ENCODE assay signal across 29 mouse cellular contexts in the genomic region with DNA sequence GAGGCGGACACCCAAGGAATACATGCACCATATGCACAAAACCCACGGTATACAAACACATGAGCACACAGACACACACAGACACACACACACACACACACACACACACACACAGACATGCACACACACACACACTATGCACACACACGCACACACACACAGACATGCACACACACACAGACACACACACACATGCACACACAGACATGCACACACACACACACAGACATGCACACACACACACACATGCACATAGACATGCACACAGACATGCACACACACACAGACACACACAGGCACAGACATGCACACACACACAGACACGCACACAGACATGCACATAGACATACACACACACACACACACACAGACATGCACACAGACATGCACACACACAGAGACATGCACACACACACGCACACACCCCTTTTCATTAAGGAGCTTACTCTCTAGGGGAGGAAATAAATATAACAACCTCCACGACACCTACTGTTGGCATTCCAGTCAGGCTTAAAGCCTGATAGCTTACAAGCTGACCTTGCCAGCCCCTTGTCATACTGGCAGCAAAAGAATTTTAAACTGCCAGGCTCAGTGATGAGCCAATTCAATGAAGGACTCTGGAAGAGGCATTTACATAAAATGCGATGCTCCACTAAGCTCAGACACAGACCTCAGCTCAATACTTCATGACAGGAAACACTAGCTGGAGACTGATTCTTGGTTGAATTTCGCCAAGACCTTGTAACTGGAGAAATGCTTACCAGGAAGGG. TPM values are rescaled to one million over a fixed set of nuclear protein-coding genes. Genes with fewer than 3 reads are reported as not detected.
DNase-seq lines count a peak whose midpoint lies in the region; ATAC-seq and TF ChIP-seq lines count a peak whose summit lies in the region.
"Had no signal": no experiment of that assay in that cellular context is flagged by ENCODE, and none has a peak within 500 bp of the region (broad histone marks: within the 10 kb centered on the region; RNA-seq: fewer than 3 reads in every experiment).

No protein-coding gene starts in this region.

- 84% methylated on average over 8 of the region's 8 CpGs for whole genome bisulfite sequencing in embryonic facial prominence, embryonic 14.5 days
- 85% methylated on average over 8 of the region's 8 CpGs for WGBS in embryonic facial prominence, embryonic 10.5 days
- WGBS in midbrain, embryonic 11.5 days, result 79% methylated on average over 8 of the region's 8 CpGs
- 80% methylated on average over 8 of the region's 8 CpGs for WGBS in midbrain, embryonic 10.5 days

- H3K9ac ChIP-seq in embryonic facial prominence, embryonic 14.5 days (ENCODE audit: low read depth, low read length), result no peak overlapping the region
- no peak overlapping the region for H3K9ac ChIP-seq in midbrain, embryonic 11.5 days (ENCODE audit: low read length)
- H3K9ac ChIP-seq: forebrain, embryonic 13.5 days; heart, embryonic 12.5 days; hindbrain, embryonic 12.5 days; limb, embryonic 13.5 days; liver, postnatal 0 days; neural tube, embryonic 12.5 days had no signal

- no peak overlapping the region for H3K4me3 ChIP-seq in embryonic facial prominence, embryonic 14.5 days (ENCODE audit: low read depth, low read length)
- H3K4me3 ChIP-seq in embryonic facial prominence, embryonic 10.5 days, result no peak overlapping the region
- H3K4me3 ChIP-seq in midbrain, embryonic 11.5 days (ENCODE audit: low read depth, low read length), result no peak overlapping the region
- H3K4me3 ChIP-seq in midbrain, embryonic 10.5 days, result no peak overlapping the region
- H3K4me3 ChIP-seq: forebrain, embryonic 13.5 days; heart, embryonic 12.5 days; hindbrain, embryonic 12.5 days; limb, embryonic 13.5 days; myocyte; neural tube, embryonic 12.5 days had no signal

- H3K27ac ChIP-seq in embryonic facial prominence, embryonic 14.5 days (replicated peaks; ENCODE audit: low read depth, low read length), result no peak overlapping the region
- no peak overlapping the region for H3K27ac ChIP-seq in embryonic facial prominence, embryonic 10.5 days (replicated peaks)
- no peak overlapping the region for H3K27ac ChIP-seq in midbrain, embryonic 11.5 days (ENCODE audit: low read depth, low read length)
- no peak overlapping the region for H3K27ac ChIP-seq in midbrain, embryonic 10.5 days (replicated peaks)
- H3K27ac ChIP-seq: forebrain, embryonic 13.5 days; hindbrain, embryonic 12.5 days; limb, embryonic 13.5 days; neural tube, embryonic 12.5 days had no signal

- no peaks in the 10 kb centered on the region for H3K36me3 ChIP-seq in embryonic facial prominence, embryonic 14.5 days (ENCODE audit: control insufficient read depth, insufficient read depth, low read length)
- no peaks in the 10 kb centered on the region for H3K36me3 ChIP-seq in embryonic facial prominence, embryonic 10.5 days (replicated peaks)
- H3K36me3 ChIP-seq in midbrain, embryonic 11.5 days (ENCODE audit: control insufficient read depth, insufficient read depth, low read length), result no peaks in the 10 kb centered on the region
- H3K36me3 ChIP-seq in midbrain, embryonic 10.5 days, result no peaks in the 10 kb centered on the region
- H3K36me3 ChIP-seq: heart, embryonic 12.5 days; hindbrain, embryonic 12.5 days; limb, embryonic 13.5 days; neural tube, embryonic 12.5 days had no signal

- POLR2A ChIA-PET in Patski (lab: Charles Lee), result interaction anchor here (1.0 kb wide), 1 partner anchor 191 kb away, joined by 3 read pairs; no protein-coding TSS in a partner anchor

- in situ Hi-C loops in Patski (cut with MboI; ENCODE audit: low pct_unique_long_range_greater_than_20kb), result loop anchor here (10.0 kb wide), 1 partner anchor 246 kb away; no protein-coding TSS in a partner anchor

- CTCF ChIA-PET in Patski (lab: Charles Lee), result interaction anchor here (1.2 to 1.9 kb wide), 2 partner anchors 190 to 192 kb away, joined by 4 to 7 read pairs; no protein-coding TSS in a partner anchor

- H3K4me1 ChIP-seq in embryonic facial prominence, embryonic 14.5 days (ENCODE audit: control insufficient read depth, insufficient read depth, low read length), result peaks cover 8% of the 10 kb centered on the region
- H3K4me1 ChIP-seq in embryonic facial prominence, embryonic 10.5 days, result peaks cover 18% of the 10 kb centered on the region
- H3K4me1 ChIP-seq in midbrain, embryonic 11.5 days (ENCODE audit: control insufficient read depth, insufficient read depth, low read length), result peaks cover 4% of the 10 kb centered on the region; the same call in 1 of the 2 replicates
- H3K4me1 ChIP-seq in midbrain, embryonic 10.5 days, result peaks cover 21% of the 10 kb centered on the region

- no peaks in the 10 kb centered on the region for H3K9me3 ChIP-seq in embryonic facial prominence, embryonic 14.5 days (ENCODE audit: control insufficient read depth, low read length)
- H3K9me3 ChIP-seq in embryonic facial prominence, embryonic 10.5 days, result no peaks in the 10 kb centered on the region
- no peaks in the 10 kb centered on the region for H3K9me3 ChIP-seq in midbrain, embryonic 11.5 days (ENCODE audit: control insufficient read depth, low read length)
- H3K9me3 ChIP-seq in midbrain, embryonic 10.5 days (replicated peaks), result no peaks in the 10 kb centered on the region
- H3K9me3 ChIP-seq: forebrain, embryonic 13.5 days; heart, embryonic 12.5 days; hindbrain, embryonic 12.5 days; limb, embryonic 13.5 days; neural tube, embryonic 12.5 days had no signal

- TF ChIP-seq CTCF in Patski (IDR thresholded peaks at IDR 0.05), result no peak

- H3K27me3 ChIP-seq in embryonic facial prominence, embryonic 14.5 days (replicated peaks; ENCODE audit: control insufficient read depth, insufficient read depth, low read length), result no peaks in the 10 kb centered on the region
- H3K27me3 ChIP-seq in embryonic facial prominence, embryonic 10.5 days (replicated peaks; ENCODE audit: low read depth, poor library complexity, severe bottlenecking), result peaks cover 15% of the 10 kb centered on the region; the same call in 1 of the 2 replicates
- no peaks in the 10 kb centered on the region for H3K27me3 ChIP-seq in midbrain, embryonic 11.5 days (ENCODE audit: control insufficient read depth, insufficient read depth, low read length)
- H3K27me3 ChIP-seq in midbrain, embryonic 10.5 days (ENCODE audit: low read depth, poor library complexity, severe bottlenecking), result peaks cover 22% of the 10 kb centered on the region
- peaks cover 3% of the 10 kb centered on the region for H3K27me3 ChIP-seq in Patski
- H3K27me3 ChIP-seq: forebrain, embryonic 13.5 days; heart, embryonic 12.5 days; hindbrain, embryonic 12.5 days had no signal

- no peak overlapping the region for H3K4me2 ChIP-seq in embryonic facial prominence, embryonic 14.5 days (ENCODE audit: low read depth, low read length)
- H3K4me2 ChIP-seq in midbrain, embryonic 11.5 days, result no peak overlapping the region
- H3K4me2 ChIP-seq: forebrain, embryonic 13.5 days; heart, embryonic 12.5 days; hindbrain, embryonic 12.5 days; limb, embryonic 13.5 days; liver, embryonic 11.5 days; neural tube, embryonic 12.5 days had no signal

- ATAC-seq in embryonic facial prominence, embryonic 14.5 days (ENCODE audit: low read depth), result no peak
- ATAC-seq in midbrain, embryonic 11.5 days (ENCODE audit: low FRiP score), result no peak
- peak; percentile 63 for ATAC-seq in Patski
- ATAC-seq: activated CD4-positive, CD25-positive, alpha-beta regulatory T cell, adult 4 months; CD4-positive, CD25-positive, alpha-beta regulatory T cell, adult 4 months; forebrain, embryonic 13.5 days; intestine, postnatal 0 days; liver, postnatal 0 days; midbrain, embryonic 16.5 days had no signal

- DNase-seq in embryonic facial prominence, embryonic 14.5 days (ENCODE audit: low spot score), result peak; percentile 20
- no peak for DNase-seq in embryonic facial prominence, embryonic 10.5 days (ENCODE audit: low spot score)
- peak; percentile 62 to 73 for DNase-seq in heart, postnatal 10 days
- no peak for DNase-seq in heart, postnatal 25 days (ENCODE audit: low spot score)
- DNase-seq in midbrain, embryonic 11.5 days (ENCODE audit: low spot score, missing footprints), result peak; percentile 23
- no peak for DNase-seq in midbrain, embryonic 10.5 days (ENCODE audit: low spot score)
- DNase-seq in Patski (ENCODE audit: low read depth, low spot score), result no peak
- no peak for DNase-seq in urinary bladder, postnatal 36 days (ENCODE audit: low spot score in 2 of 2)
- DNase-seq: adrenal gland, postnatal 10 days; cerebellum, adult 2 months; gastrocnemius, postnatal 36 days; kidney, postnatal 25 days; liver, postnatal 0 days; lung, postnatal 36 days; right cerebral cortex, adult 18-20 months; spleen, adult 18-20 months; thymus, adult 2 months; thymus, postnatal 36 days had no signal

- intact Hi-C loops in heart, postnatal 10 days (cut with DNase I), result loop anchor here (2.0 to 5.0 kb wide), 2 partner anchors 124 to 392 kb away; no protein-coding TSS in a partner anchor
- intact Hi-C loops in heart, postnatal 25 days (cut with DNase I), result loop anchor here (5.0 kb wide), 4 partner anchors 58 to 392 kb away; no protein-coding TSS in a partner anchor

RNA-seq across cellular contexts. Expression of a gene that starts 2.7 kb away (rescaled TPM):
- polyA plus RNA-seq in embryonic facial prominence, embryonic 14.5 days (2014; fragmentation: Nextera tagmentation; extraction: Ambion mirVana), result 5.6 and 7.3 TPM in 2 replicates
- polyA plus RNA-seq in embryonic facial prominence, embryonic 10.5 days (2016; fragmentation: Nextera tagmentation; extraction: Ambion mirVana), result 2.5 and 2.6 TPM in 2 replicates
- total RNA-seq in heart, postnatal 10 days (2021), result 10 to 100 TPM; 23.5 to 27.9 TPM
- total RNA-seq in heart, postnatal 25 days (2021), result 10 to 100 TPM; 22.4 to 23.1 TPM
- 3.0 and 3.7 TPM in 2 replicates for polyA plus RNA-seq in midbrain, embryonic 11.5 days (2014; fragmentation: Nextera tagmentation; extraction: Ambion mirVana)
- polyA plus RNA-seq in midbrain, embryonic 10.5 days (2016; fragmentation: Nextera tagmentation; extraction: Ambion mirVana), result 1.3 and 2.2 TPM in 2 replicates
- 15.8 TPM for polyA plus RNA-seq in Patski (2021)

Comparison
In these comparisons a context has a peak if more than half of its experiments do, and no peak if none do; other contexts are left out.
1. DNase-seq: peak in embryonic facial prominence, embryonic 14.5 days (single experiment), heart, postnatal 10 days (2 of 2) and midbrain, embryonic 11.5 days (single experiment); none in embryonic facial prominence, embryonic 10.5 days (single experiment), heart, postnatal 25 days (single experiment), midbrain, embryonic 10.5 days (single experiment), Patski (single experiment) and urinary bladder, postnatal 36 days (0 of 2).